Mouse (Mus musculus): ENCODE data around the gene Ubap2l. TPM values are rescaled to one million over a fixed set of nuclear protein-coding genes. Genes with fewer than 3 reads are reported as not detected.

Ubap2l gene
- polyA plus RNA-seq (2014; fragmentation: Nextera tagmentation; extraction: Ambion mirVana) = 163 and 171 TPM in 2 replicates

- under 1% methylated on average over 60 of the region's 81 CpGs for WGBS
- Histone ChIP-seq H3K9me3 (ENCODE audit: control insufficient read depth, low read length) (no peaks in the 10 kb centered on the region), H3K36me3 (ENCODE audit: control insufficient read depth, insufficient read depth, low read length) (peaks cover 13% of the 10 kb centered on the region), H3K4me1 (ENCODE audit: control insufficient read depth, insufficient read depth, low read length) (peaks cover 17% of the 10 kb centered on the region), H3K27me3 (ENCODE audit: control insufficient read depth, insufficient read depth, low read length) (no peaks in the 10 kb centered on the region), H3K4me2 (ENCODE audit: low read depth, low read length) (peak within 1 kb of the TSS; percentile 85), H3K9ac (replicated peaks; ENCODE audit: low read depth, low read length) (peak within 1 kb of the TSS; percentile 95), H3K4me3 (ENCODE audit: low read depth, low read length) (peak within 1 kb of the TSS; percentile 86), H3K27ac (ENCODE audit: low read depth, low read length) (peak within 1 kb of the TSS; percentile 92)
- peak; percentile 93 for ATAC-seq (ENCODE audit: low read depth)
These were observed at the start of gene Ubap2l for GRCm38 (mm10) chr3:90052351-90053241. Gene Ubap2l, minus strand, starts transcription at chr3:90052628.

- H3K9ac ChIP-seq (replicated peaks; ENCODE audit: low read depth, low read length) = no peak overlapping the region
- H3K4me1 ChIP-seq (ENCODE audit: control insufficient read depth, insufficient read depth, low read length) = no peaks in the 10 kb centered on the region
- H3K27me3 ChIP-seq (ENCODE audit: control insufficient read depth, insufficient read depth, low read length) = no peaks in the 10 kb centered on the region
- H3K9me3 ChIP-seq (ENCODE audit: control insufficient read depth, low read length) = no peaks in the 10 kb centered on the region
- WGBS = 94% methylated on average over 2 of the region's 2 CpGs
- no peak for ATAC-seq (ENCODE audit: low read depth)
- H3K36me3 ChIP-seq (ENCODE audit: control insufficient read depth, insufficient read depth, low read length) = peaks cover 5% of the 10 kb centered on the region; the same call in 1 of the 2 replicates
- H3K27ac ChIP-seq (ENCODE audit: low read depth, low read length) = no peak overlapping the region
- H3K4me2 ChIP-seq (ENCODE audit: low read depth, low read length) = no peak overlapping the region
- H3K4me3 ChIP-seq (ENCODE audit: low read depth, low read length) = no peak overlapping the region
These were observed 49.2 kb upstream of the Ubap2l start for GRCm38 (mm10) chr3:90101673-90102072.

GRCm38 (mm10) chr3:90101010-90101409 is 48.6 kb upstream of the Ubap2l start:
- no peak for ATAC-seq (ENCODE audit: low read depth)
- Histone ChIP-seq H3K4me1 (ENCODE audit: control insufficient read depth, insufficient read depth, low read length) (no peaks in the 10 kb centered on the region), H3K9me3 (ENCODE audit: control insufficient read depth, low read length) (no peaks in the 10 kb centered on the region), H3K4me3 (ENCODE audit: low read depth, low read length) (no peak overlapping the region), H3K36me3 (ENCODE audit: control insufficient read depth, insufficient read depth, low read length) (peaks cover 5% of the 10 kb centered on the region; the same call in 1 of the 2 replicates), H3K27me3 (ENCODE audit: control insufficient read depth, insufficient read depth, low read length) (no peaks in the 10 kb centered on the region), H3K4me2 (ENCODE audit: low read depth, low read length) (no peak overlapping the region), H3K9ac (replicated peaks; ENCODE audit: low read depth, low read length) (no peak overlapping the region), H3K27ac (ENCODE audit: low read depth, low read length) (no peak overlapping the region)
- 97% methylated on average over 3 of the region's 3 CpGs for WGBS

GRCm38 (mm10) chr3:90097928-90098327 is 45.5 kb upstream of the Ubap2l start:
- 86% methylated on average over 5 of the region's 5 CpGs for WGBS
- Histone ChIP-seq H3K36me3 (ENCODE audit: control insufficient read depth, insufficient read depth, low read length) (peaks cover 10% of the 10 kb centered on the region), H3K4me2 (ENCODE audit: low read depth, low read length) (no peak overlapping the region), H3K9me3 (ENCODE audit: control insufficient read depth, low read length) (no peaks in the 10 kb centered on the region), H3K9ac (replicated peaks; ENCODE audit: low read depth, low read length) (no peak overlapping the region), H3K27me3 (ENCODE audit: control insufficient read depth, insufficient read depth, low read length) (no peaks in the 10 kb centered on the region), H3K4me1 (ENCODE audit: control insufficient read depth, insufficient read depth, low read length) (no peaks in the 10 kb centered on the region), H3K4me3 (ENCODE audit: low read depth, low read length) (no peak overlapping the region), H3K27ac (ENCODE audit: low read depth, low read length) (no peak overlapping the region)
- ATAC-seq (ENCODE audit: low read depth) = no peak

GRCm38 (mm10) chr3:90094453-90094852 is 42.0 kb upstream of the Ubap2l start:
- Histone ChIP-seq H3K36me3 (ENCODE audit: control insufficient read depth, insufficient read depth, low read length) (peaks cover 32% of the 10 kb centered on the region), H3K4me1 (ENCODE audit: control insufficient read depth, insufficient read depth, low read length) (no peaks in the 10 kb centered on the region), H3K27me3 (ENCODE audit: control insufficient read depth, insufficient read depth, low read length) (no peaks in the 10 kb centered on the region), H3K4me3 (ENCODE audit: low read depth, low read length) (no peak overlapping the region), H3K9ac (replicated peaks; ENCODE audit: low read depth, low read length) (no peak overlapping the region), H3K27ac (ENCODE audit: low read depth, low read length) (no peak overlapping the region), H3K9me3 (ENCODE audit: control insufficient read depth, low read length) (no peaks in the 10 kb centered on the region), H3K4me2 (ENCODE audit: low read depth, low read length) (no peak overlapping the region)
- ATAC-seq (ENCODE audit: low read depth) = no peak
- 96% methylated on average over 3 of the region's 3 CpGs for WGBS

GRCm38 (mm10) chr3:90090892-90091291 is 38.5 kb upstream of the Ubap2l start:
- 92% methylated on average over 6 of the region's 6 CpGs for WGBS
- Histone ChIP-seq H3K9ac (replicated peaks; ENCODE audit: low read depth, low read length) (no peak overlapping the region), H3K36me3 (ENCODE audit: control insufficient read depth, insufficient read depth, low read length) (peaks cover 54% of the 10 kb centered on the region), H3K4me1 (ENCODE audit: control insufficient read depth, insufficient read depth, low read length) (no peaks in the 10 kb centered on the region), H3K9me3 (ENCODE audit: control insufficient read depth, low read length) (no peaks in the 10 kb centered on the region), H3K27ac (ENCODE audit: low read depth, low read length) (no peak overlapping the region), H3K4me2 (ENCODE audit: low read depth, low read length) (no peak overlapping the region), H3K27me3 (ENCODE audit: control insufficient read depth, insufficient read depth, low read length) (no peaks in the 10 kb centered on the region), H3K4me3 (ENCODE audit: low read depth, low read length) (no peak overlapping the region)
- no peak for ATAC-seq (ENCODE audit: low read depth)

- WGBS = 98% methylated on average over 2 of the region's 2 CpGs
- no peak overlapping the region for H3K27ac ChIP-seq (ENCODE audit: low read depth, low read length)
- H3K9ac ChIP-seq (replicated peaks; ENCODE audit: low read depth, low read length) = no peak overlapping the region
- H3K9me3 ChIP-seq (ENCODE audit: control insufficient read depth, low read length) = no peaks in the 10 kb centered on the region
- no peak for ATAC-seq (ENCODE audit: low read depth)
- H3K27me3 ChIP-seq (ENCODE audit: control insufficient read depth, insufficient read depth, low read length) = no peaks in the 10 kb centered on the region
- H3K4me3 ChIP-seq (ENCODE audit: low read depth, low read length) = no peak overlapping the region
- peaks cover 54% of the 10 kb centered on the region for H3K36me3 ChIP-seq (ENCODE audit: control insufficient read depth, insufficient read depth, low read length)
- H3K4me2 ChIP-seq (ENCODE audit: low read depth, low read length) = no peak overlapping the region
- H3K4me1 ChIP-seq (ENCODE audit: control insufficient read depth, insufficient read depth, low read length) = peaks cover 6% of the 10 kb centered on the region
These were observed 36.2 kb upstream of the Ubap2l start for GRCm38 (mm10) chr3:90088617-90089016.

GRCm38 (mm10) chr3:90086068-90086467 is 33.6 kb upstream of the Ubap2l start:
- Histone ChIP-seq H3K27me3 (ENCODE audit: control insufficient read depth, insufficient read depth, low read length) (no peaks in the 10 kb centered on the region), H3K4me3 (ENCODE audit: low read depth, low read length) (no peak overlapping the region), H3K9me3 (ENCODE audit: control insufficient read depth, low read length) (no peaks in the 10 kb centered on the region), H3K27ac (ENCODE audit: low read depth, low read length) (no peak overlapping the region), H3K4me2 (ENCODE audit: low read depth, low read length) (no peak overlapping the region), H3K36me3 (ENCODE audit: control insufficient read depth, insufficient read depth, low read length) (peaks cover 42% of the 10 kb centered on the region), H3K4me1 (ENCODE audit: control insufficient read depth, insufficient read depth, low read length) (peaks cover 23% of the 10 kb centered on the region), H3K9ac (replicated peaks; ENCODE audit: low read depth, low read length) (no peak overlapping the region)
- no peak for ATAC-seq (ENCODE audit: low read depth)
- WGBS = 89% methylated on average over 5 of the region's 5 CpGs

GRCm38 (mm10) chr3:90085281-90085680 is 32.9 kb upstream of the Ubap2l start:
- WGBS = 86% methylated on average over 6 of the region's 6 CpGs
- H3K4me3 ChIP-seq (ENCODE audit: low read depth, low read length) = no peak overlapping the region
- no peaks in the 10 kb centered on the region for H3K27me3 ChIP-seq (ENCODE audit: control insufficient read depth, insufficient read depth, low read length)
- H3K27ac ChIP-seq (ENCODE audit: low read depth, low read length) = no peak overlapping the region
- H3K9me3 ChIP-seq (ENCODE audit: control insufficient read depth, low read length) = no peaks in the 10 kb centered on the region
- peaks cover 28% of the 10 kb centered on the region for H3K4me1 ChIP-seq (ENCODE audit: control insufficient read depth, insufficient read depth, low read length)
- H3K9ac ChIP-seq (replicated peaks; ENCODE audit: low read depth, low read length) = no peak overlapping the region
- H3K4me2 ChIP-seq (ENCODE audit: low read depth, low read length) = no peak overlapping the region
- H3K36me3 ChIP-seq (ENCODE audit: control insufficient read depth, insufficient read depth, low read length) = peaks cover 35% of the 10 kb centered on the region
- no peak for ATAC-seq (ENCODE audit: low read depth)

All from neural tube, embryonic 14.5 days (tissue).